Mouse (Mus musculus) liver, embryonic 11.5 days (tissue): ENCODE data around the gene Plce1. TPM values are rescaled to one million over a fixed set of nuclear protein-coding genes. Genes with fewer than 3 reads are reported as not detected.

ENCODE experiments used
- ATAC-seq: fragments of 200-750 bp; cut with Nextera tagmentation; replicated peaks from 2 replicates; pipeline ENCODE4 v1.8.0; 2017; ENCODE audit warnings: moderate number of reproducible peaks, mild to moderate bottlenecking, moderate TSS enrichment, moderate library complexity; ENCODE audit not compliant: low FRiP score
- DNase-seq: peaks from one replicate; pipeline ENCODE4 v3.0.0-alpha.2; 2017; ENCODE audit warnings: low spot score
- H3K27ac ChIP-seq: fragments of 300-500 bp; sonication (generic); 2 replicates; pipeline ENCODE4 v1.5.1; 2014; ENCODE audit warnings: mild to moderate bottlenecking, low read depth, low read length, control low read depth
- H3K27me3 ChIP-seq: fragments of 300-500 bp; sonication (generic); replicated peaks from 2 replicates; pipeline ENCODE4 v1.6.1; 2014; ENCODE audit warnings: low read length, mixed read lengths; ENCODE audit not compliant: control insufficient read depth, insufficient read depth
- H3K36me3 ChIP-seq: fragments of 300-500 bp; sonication (generic); 2 replicates; pipeline ENCODE4 v1.6.1; 2014; ENCODE audit warnings: mild to moderate bottlenecking, low read length, moderate library complexity, mixed read lengths; ENCODE audit not compliant: control insufficient read depth, insufficient read depth
- H3K4me1 ChIP-seq: fragments of 300-500 bp; sonication (generic); replicated peaks from 2 replicates; pipeline ENCODE4 v1.6.1; 2014; ENCODE audit warnings: low read length, mixed read lengths; ENCODE audit not compliant: control insufficient read depth, insufficient read depth
- H3K4me2 ChIP-seq: fragments of 300-500 bp; sonication (generic); 2 replicates; pipeline ENCODE4 v1.6.1; 2014; ENCODE audit warnings: mild to moderate bottlenecking, control low read depth, moderate library complexity
- H3K4me3 ChIP-seq: fragments of 300-500 bp; sonication (generic); 2 replicates; pipeline ENCODE4 v1.5.1; 2014; ENCODE audit warnings: low read depth, low read length, control low read depth
- H3K9ac ChIP-seq: fragments of 300-500 bp; sonication (generic); 2 replicates; pipeline ENCODE4 v1.6.1; 2014; ENCODE audit warnings: low read depth, low read length, control low read depth
- H3K9me3 ChIP-seq: fragments of 300-500 bp; sonication (generic); 2 replicates; pipeline ENCODE4 v1.6.1; 2016; ENCODE audit warnings: low read length, inconsistent platforms, mixed read lengths; ENCODE audit not compliant: control insufficient read depth
- WGBS: fragments of 180-500 bp; shearing (Covaris S2); extraction: QIAGEN DNeasy Blood & Tissue Kit; methylation state at CpG from one replicate; pipeline ENCODE4 v1.1.7; 2014; 5-methylcytosine and 5-hydroxymethylcytosine counted together
- polyA plus RNA-seq: library from polyadenylated mRNA; unstranded; fragments of >200 nt; fragmentation: Nextera tagmentation; extraction: Ambion mirVana; gene quantifications from 2 replicates; pipeline ENCODE4 v1.2.1, GENCODE M21; 2014

Gene Plce1
- polyA plus RNA-seq, 1 experiment from 2014 or later = 1.1 TPM

GRCm38 (mm10) chr19:38507966-38508625, 27.2 kb downstream of the Plce1 start:
- Histone ChIP-seq H3K36me3 (no peaks in the 10 kb centered on the region), H3K9me3 (no peaks in the 10 kb centered on the region), H3K27ac (no peak overlapping the region), H3K9ac (no peak overlapping the region), H3K4me1 (no peaks in the 10 kb centered on the region), H3K4me2 (no peak overlapping the region), H3K4me3 (no peak overlapping the region), H3K27me3 (no peaks in the 10 kb centered on the region)
- ATAC-seq (no peak), DNase-seq (no peak)
- 82% methylated on average over 9 of the region's 9 CpGs for WGBS

GRCm38 (mm10) chr19:38514417-38515184, 33.7 kb downstream of the Plce1 start:
- DNase-seq (no peak), ATAC-seq (no peak)
- H3K4me3 ChIP-seq = no peak overlapping the region
- no peaks in the 10 kb centered on the region for H3K9me3 ChIP-seq
- no peaks in the 10 kb centered on the region for H3K27me3 ChIP-seq
- no peak overlapping the region for H3K9ac ChIP-seq
- no peaks in the 10 kb centered on the region for H3K4me1 ChIP-seq
- 84% methylated on average over 4 of the region's 5 CpGs for whole genome bisulfite sequencing
- H3K36me3 ChIP-seq = no peaks in the 10 kb centered on the region
- no peak overlapping the region for H3K27ac ChIP-seq
- no peak overlapping the region for H3K4me2 ChIP-seq

- Histone ChIP-seq H3K4me1 (no peaks in the 10 kb centered on the region), H3K4me3 (no peak overlapping the region), H3K9ac (no peak overlapping the region), H3K27me3 (no peaks in the 10 kb centered on the region), H3K36me3 (no peaks in the 10 kb centered on the region), H3K9me3 (no peaks in the 10 kb centered on the region), H3K27ac (no peak overlapping the region), H3K4me2 (no peak overlapping the region)
- 34% methylated on average over 3 of the region's 3 CpGs for WGBS
- ATAC-seq (no peak), DNase-seq (no peak)
These were observed 45.9 kb downstream of the Plce1 start for GRCm38 (mm10) chr19:38526855-38527254.

- 70% methylated on average over 3 of the region's 3 CpGs for WGBS
- DNase-seq = no peak
- no peak overlapping the region for H3K9ac ChIP-seq
- no peak overlapping the region for H3K4me2 ChIP-seq
- no peak overlapping the region for H3K27ac ChIP-seq
- no peak overlapping the region for H3K4me3 ChIP-seq
- H3K27me3 ChIP-seq = no peaks in the 10 kb centered on the region
- no peaks in the 10 kb centered on the region for H3K36me3 ChIP-seq
- no peaks in the 10 kb centered on the region for H3K4me1 ChIP-seq
- no peak for ATAC-seq
- H3K9me3 ChIP-seq = no peaks in the 10 kb centered on the region
These were observed 46.6 kb downstream of the Plce1 start for GRCm38 (mm10) chr19:38527475-38527874.

GRCm38 (mm10) chr19:38533230-38533629, 52.3 kb downstream of the Plce1 start:
- Histone ChIP-seq H3K36me3 (no peaks in the 10 kb centered on the region), H3K9me3 (no peaks in the 10 kb centered on the region), H3K27me3 (no peaks in the 10 kb centered on the region), H3K27ac (no peak overlapping the region), H3K4me2 (no peak overlapping the region), H3K4me3 (no peak overlapping the region), H3K9ac (no peak overlapping the region), H3K4me1 (no peaks in the 10 kb centered on the region)
- DNase-seq (no peak), ATAC-seq (no peak)
- WGBS = 79% methylated on average over 5 of the region's 5 CpGs

GRCm38 (mm10) chr19:38539338-38539737, 58.4 kb downstream of the Plce1 start:
- Histone ChIP-seq H3K9me3 (no peaks in the 10 kb centered on the region), H3K4me3 (no peak overlapping the region), H3K4me1 (no peaks in the 10 kb centered on the region), H3K27me3 (no peaks in the 10 kb centered on the region), H3K27ac (no peak overlapping the region), H3K9ac (no peak overlapping the region), H3K4me2 (no peak overlapping the region), H3K36me3 (no peaks in the 10 kb centered on the region)
- 75% methylated on average over 3 of the region's 3 CpGs for WGBS
- ATAC-seq (no peak), DNase-seq (no peak)

- H3K9ac ChIP-seq = no peak overlapping the region
- no peaks in the 10 kb centered on the region for H3K36me3 ChIP-seq
- no peaks in the 10 kb centered on the region for H3K9me3 ChIP-seq
- H3K4me2 ChIP-seq = no peak overlapping the region
- DNase-seq = no peak
- no peaks in the 10 kb centered on the region for H3K27me3 ChIP-seq
- no peak overlapping the region for H3K4me3 ChIP-seq
- H3K4me1 ChIP-seq = no peaks in the 10 kb centered on the region
- no peak for ATAC-seq
- H3K27ac ChIP-seq = no peak overlapping the region
- WGBS = 83% methylated on average over 3 of the region's 3 CpGs
These were observed 59.6 kb downstream of the Plce1 start for GRCm38 (mm10) chr19:38540549-38540948.

GRCm38 (mm10) chr19:38549487-38550058, 68.7 kb downstream of the Plce1 start:
- no peak overlapping the region for H3K4me3 ChIP-seq
- DNase-seq (no peak), ATAC-seq (no peak)
- H3K9ac ChIP-seq = no peak overlapping the region
- 86% methylated on average over 8 of the region's 8 CpGs for WGBS
- no peak overlapping the region for H3K27ac ChIP-seq
- no peaks in the 10 kb centered on the region for H3K36me3 ChIP-seq
- H3K27me3 ChIP-seq = no peaks in the 10 kb centered on the region
- no peaks in the 10 kb centered on the region for H3K9me3 ChIP-seq
- H3K4me2 ChIP-seq = no peak overlapping the region
- H3K4me1 ChIP-seq = no peaks in the 10 kb centered on the region
